Mouse (Mus musculus): Measurements from ENCODE around the gene Hspg2.

DNA sequence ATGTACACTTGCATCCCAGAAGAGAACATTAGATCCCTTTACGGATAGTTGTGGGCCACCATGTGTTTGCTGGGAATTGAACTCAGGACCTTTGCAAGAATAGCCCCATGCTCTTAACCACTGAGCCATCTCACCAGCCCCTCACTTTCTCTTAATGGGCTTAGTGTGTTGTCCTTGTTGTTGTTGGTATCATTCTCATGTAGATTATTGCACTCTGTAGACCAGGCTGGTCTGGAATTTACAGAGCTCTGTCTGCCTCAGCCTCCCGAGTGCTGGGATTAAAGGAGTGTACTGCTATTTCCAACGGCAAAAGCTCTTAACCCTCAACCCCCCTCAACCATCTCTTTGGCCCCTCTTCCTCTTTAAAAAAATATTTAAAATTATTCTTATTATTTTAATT is 121.0 kb downstream of the Hspg2 start:
- TF ChIP-seq POLR2A (IDR thresholded peaks at IDR 0.05; ENCODE audit: borderline replicate concordance, extremely low read depth, insufficient read depth, insufficient read length, poor library complexity, severe bottlenecking) (no peak), CTCF (IDR thresholded peaks at IDR 0.05; ENCODE audit: borderline replicate concordance, extremely low read depth, insufficient read depth, insufficient read length) (no peak)
